Mouse (Mus musculus) hindbrain, embryonic 13.5 days (tissue): Measurements from ENCODE around the gene Jade2. TPM values are rescaled to one million over a fixed set of nuclear protein-coding genes. Genes with fewer than 3 reads are reported as not detected.
A peak's percentile ranks its signal among the peaks of the same experiment; 100 is the strongest.

ENCODE experiments used
- ATAC-seq: fragments of 200-750 bp; cut with Nextera tagmentation; 2 replicates; pipeline ENCODE4 v1.8.0; 2017; ENCODE audit warnings: moderate TSS enrichment; ENCODE audit not compliant: low FRiP score
- H3K27ac ChIP-seq: fragments of 300-500 bp; sonication (generic); 2 replicates; pipeline ENCODE4 v1.5.1; 2015; ENCODE audit warnings: inconsistent platforms, mild to moderate bottlenecking, moderate library complexity
- H3K27me3 ChIP-seq: fragments of 300-500 bp; sonication (generic); 2 replicates; pipeline ENCODE4 v1.6.1; 2015; ENCODE audit warnings: mild to moderate bottlenecking, inconsistent platforms
- H3K36me3 ChIP-seq: fragments of 300-500 bp; sonication (generic); 2 replicates; pipeline ENCODE4 v1.6.1; 2015; ENCODE audit warnings: mild to moderate bottlenecking, inconsistent platforms
- H3K4me1 ChIP-seq: fragments of 300-500 bp; sonication (generic); replicated peaks from 2 replicates; pipeline ENCODE4 v1.6.1; 2015; ENCODE audit warnings: inconsistent platforms
- H3K4me2 ChIP-seq: fragments of 300-500 bp; sonication (generic); 2 replicates; pipeline ENCODE4 v1.6.1; 2015; ENCODE audit warnings: inconsistent platforms, mild to moderate bottlenecking, moderate library complexity
- H3K4me3 ChIP-seq: fragments of 300-500 bp; sonication (generic); 2 replicates; pipeline ENCODE4 v1.5.1; 2015; ENCODE audit warnings: mild to moderate bottlenecking, inconsistent platforms
- H3K9ac ChIP-seq: fragments of 300-500 bp; sonication (generic); 2 replicates; pipeline ENCODE4 v1.6.1; 2015; ENCODE audit warnings: mild to moderate bottlenecking, inconsistent platforms
- H3K9me3 ChIP-seq: fragments of 300-500 bp; sonication (generic); 2 replicates; pipeline ENCODE4 v1.6.1; 2016; ENCODE audit warnings: inconsistent platforms
- WGBS: fragments of 180-500 bp; shearing (Covaris S2); methylation state at CpG from one replicate; pipeline ENCODE4 v1.1.7; 2015; 5-methylcytosine and 5-hydroxymethylcytosine counted together
- polyA plus RNA-seq: library from polyadenylated mRNA; unstranded; fragments of >200 nt; fragmentation: Nextera tagmentation; extraction: Ambion mirVana; gene quantifications from 2 replicates; pipeline ENCODE4 v1.2.1, GENCODE M21; 2015

Gene Jade2
- polyA plus RNA-seq, 1 experiment from 2014 or later, result 0.32 TPM

DNA sequence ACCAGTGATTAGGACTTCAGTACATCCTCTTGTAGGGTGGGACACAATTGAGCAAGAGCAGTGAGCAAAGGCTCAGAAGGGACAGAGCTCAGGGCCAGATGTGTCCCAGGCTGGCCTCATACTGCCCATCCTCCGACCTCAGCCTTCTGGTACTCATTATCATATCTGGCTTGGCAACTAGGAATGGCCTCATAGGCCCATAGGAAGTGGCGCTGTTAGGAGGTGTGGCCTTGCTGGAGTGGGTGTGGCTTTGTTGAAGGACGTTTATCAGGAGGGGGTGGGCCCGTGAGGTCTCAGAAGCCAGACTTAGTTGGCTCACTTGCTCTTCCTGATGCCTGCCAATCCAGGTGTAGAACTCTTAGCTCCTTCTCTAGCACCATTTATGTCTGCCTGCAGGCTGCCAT, 18.3 kb upstream of the Jade2 start:
- H3K27me3 ChIP-seq, result no peaks in the 10 kb centered on the region
- no peaks in the 10 kb centered on the region for H3K4me1 ChIP-seq
- ATAC-seq, result no peak
- no peak overlapping the region for H3K4me3 ChIP-seq
- H3K27ac ChIP-seq, result no peak overlapping the region
- no peaks in the 10 kb centered on the region for H3K36me3 ChIP-seq
- no peaks in the 10 kb centered on the region for H3K9me3 ChIP-seq
- 27% methylated on average over 4 of the region's 4 CpGs for WGBS
- no peak overlapping the region for H3K4me2 ChIP-seq
- no peak overlapping the region for H3K9ac ChIP-seq

DNA sequence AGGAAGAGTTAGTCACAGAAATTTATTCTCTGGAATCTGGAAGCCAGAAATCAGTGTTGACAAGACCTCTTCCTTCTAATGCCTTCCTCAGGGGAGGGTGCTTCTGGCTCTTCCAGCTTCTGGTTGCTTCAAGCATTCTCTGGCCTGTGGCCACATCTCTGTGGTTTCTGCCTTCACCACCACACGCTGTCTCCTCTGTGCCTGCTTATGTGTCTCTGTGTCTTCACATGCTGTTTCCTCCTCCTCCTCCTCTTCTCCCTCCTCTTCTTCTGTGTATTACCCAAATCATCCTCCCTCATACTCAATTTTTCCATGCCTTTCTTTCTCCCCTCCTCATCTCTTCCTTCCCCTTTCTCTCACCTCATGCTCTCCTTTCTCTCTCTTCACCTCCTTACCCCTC, 17.6 kb upstream of the Jade2 start:
- Histone ChIP-seq H3K27me3 (no peaks in the 10 kb centered on the region), H3K36me3 (no peaks in the 10 kb centered on the region), H3K4me3 (no peak overlapping the region), H3K9ac (no peak overlapping the region), H3K27ac (no peak overlapping the region), H3K4me2 (no peak overlapping the region), H3K9me3 (no peaks in the 10 kb centered on the region), H3K4me1 (no peaks in the 10 kb centered on the region)
- ATAC-seq, result no peak
- 84% methylated on average over 1 of the region's 1 CpGs for WGBS

DNA sequence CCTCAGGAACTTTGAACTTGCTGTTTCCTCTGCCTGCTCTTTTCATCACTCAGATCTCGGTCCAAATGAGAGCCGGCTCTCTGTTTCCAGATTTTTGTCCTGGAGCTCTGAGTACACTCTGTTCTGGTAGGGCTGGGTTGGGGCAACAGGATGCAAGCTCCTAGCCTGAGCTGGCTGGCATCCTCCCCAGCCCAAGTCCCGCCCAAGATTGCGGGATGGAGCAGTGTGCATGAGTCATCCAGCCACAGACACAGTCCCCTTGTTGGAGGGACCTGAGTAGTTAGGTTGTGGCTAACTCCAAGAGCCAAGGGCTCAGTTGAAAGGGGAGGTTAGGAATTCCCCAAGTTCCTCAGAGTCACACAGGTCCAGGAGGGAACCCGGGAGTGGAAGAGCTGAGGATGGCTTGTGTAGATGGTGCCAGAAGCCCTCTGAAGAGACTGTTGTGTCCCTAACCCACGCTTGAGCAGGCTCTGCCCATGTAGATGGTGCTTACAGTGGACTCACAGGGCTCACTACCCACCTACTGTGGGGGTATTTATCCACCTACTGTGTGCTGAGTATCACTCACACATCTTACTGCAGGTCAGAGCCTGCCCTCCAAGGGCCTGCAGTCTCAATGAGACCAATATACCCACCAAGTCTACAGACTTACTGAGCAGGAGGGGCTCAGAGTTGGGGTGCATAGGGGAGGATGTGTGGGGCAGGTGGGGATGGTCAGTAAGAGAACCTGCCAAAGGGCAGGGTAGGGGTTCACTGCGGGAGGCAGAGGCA, 17.0 kb upstream of the Jade2 start:
- Histone ChIP-seq H3K36me3 (no peaks in the 10 kb centered on the region), H3K4me1 (no peaks in the 10 kb centered on the region), H3K9me3 (no peaks in the 10 kb centered on the region), H3K27ac (no peak overlapping the region), H3K4me3 (no peak overlapping the region), H3K27me3 (no peaks in the 10 kb centered on the region), H3K9ac (no peak overlapping the region), H3K4me2 (no peak overlapping the region)
- WGBS, result 93% methylated on average over 7 of the region's 7 CpGs
- ATAC-seq, result no peak

DNA sequence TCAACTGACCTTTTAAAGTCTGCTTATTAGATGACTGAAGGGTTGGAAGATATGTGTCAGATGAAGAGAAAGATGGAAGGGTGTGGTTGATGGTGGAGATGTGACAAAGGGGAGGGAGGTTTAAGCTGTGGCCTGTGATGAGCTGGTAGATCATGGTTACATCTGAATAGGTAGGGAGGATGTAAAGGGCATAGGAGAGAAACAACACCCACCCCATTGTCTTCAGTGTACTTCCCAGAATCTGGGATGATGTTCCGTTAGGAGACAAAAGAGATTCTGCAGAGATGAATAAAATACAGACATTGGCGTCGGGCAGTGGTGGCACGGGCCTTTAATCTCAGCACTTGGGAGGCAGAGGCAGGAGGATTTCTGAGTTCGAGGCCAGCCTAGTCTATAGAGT, 15.7 kb upstream of the Jade2 start:
- no peak overlapping the region for H3K9ac ChIP-seq
- no peaks in the 10 kb centered on the region for H3K4me1 ChIP-seq
- H3K27me3 ChIP-seq, result no peaks in the 10 kb centered on the region
- no peak overlapping the region for H3K27ac ChIP-seq
- H3K36me3 ChIP-seq, result no peaks in the 10 kb centered on the region
- 92% methylated on average over 5 of the region's 5 CpGs for WGBS
- no peak overlapping the region for H3K4me2 ChIP-seq
- no peaks in the 10 kb centered on the region for H3K9me3 ChIP-seq
- ATAC-seq, result no peak
- H3K4me3 ChIP-seq, result no peak overlapping the region

DNA sequence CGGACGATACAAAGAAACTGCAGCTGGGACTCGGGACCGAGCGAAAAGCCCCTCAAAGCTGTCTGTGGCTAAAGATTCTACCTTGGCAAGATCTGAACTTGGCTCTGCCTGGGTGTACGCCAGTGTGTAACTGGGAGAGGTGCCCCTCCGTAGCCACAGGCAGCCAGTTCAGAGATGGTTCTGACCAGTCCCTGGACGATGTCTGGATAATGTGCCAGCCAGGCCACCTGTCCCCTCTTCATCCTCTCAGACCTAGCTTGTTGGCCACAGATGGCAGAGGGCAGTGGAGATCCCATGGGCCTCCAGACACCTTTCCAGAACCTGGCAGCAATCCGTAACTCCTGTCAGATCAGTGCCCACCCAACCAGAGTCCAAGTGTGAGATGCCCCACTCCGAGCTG, 9.8 kb upstream of the Jade2 start:
- 93% methylated on average over 10 of the region's 10 CpGs for WGBS
- no peak overlapping the region for H3K9ac ChIP-seq
- no peak for ATAC-seq

DNA sequence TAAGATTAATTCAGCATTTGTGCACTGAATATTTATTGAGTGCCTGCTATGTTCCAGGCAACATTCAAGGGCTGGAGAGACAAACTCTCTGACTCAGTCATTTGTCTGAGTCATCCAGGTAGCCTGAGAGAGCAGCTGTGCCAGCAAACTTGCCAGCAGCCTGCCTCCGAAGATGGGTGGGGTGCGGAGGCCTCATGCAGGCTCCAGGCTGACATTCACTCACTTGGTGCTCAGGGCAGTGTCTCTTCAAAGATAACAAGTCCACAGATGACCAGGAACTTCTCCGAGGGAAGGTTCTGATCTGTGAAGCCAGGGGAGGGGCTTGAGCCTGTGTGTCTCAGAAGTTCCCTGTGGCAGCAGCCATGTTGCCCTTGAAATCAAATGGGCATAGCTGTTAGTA, 8.6 kb upstream of the Jade2 start:
- peaks cover 2% of the 10 kb centered on the region; the same call in 1 of the 2 replicates for H3K27me3 ChIP-seq
- H3K36me3 ChIP-seq, result no peaks in the 10 kb centered on the region
- H3K4me2 ChIP-seq, result no peak overlapping the region
- ATAC-seq, result no peak
- no peak overlapping the region for H3K4me3 ChIP-seq
- no peak overlapping the region for H3K27ac ChIP-seq
- no peaks in the 10 kb centered on the region for H3K4me1 ChIP-seq
- H3K9ac ChIP-seq, result no peak overlapping the region
- 73% methylated on average over 3 of the region's 3 CpGs for WGBS
- no peaks in the 10 kb centered on the region for H3K9me3 ChIP-seq

More for the DNA sequence above, 9.8 kb upstream of the Jade2 start:
- H3K36me3 ChIP-seq, result no peaks in the 10 kb centered on the region
- no peaks in the 10 kb centered on the region for H3K9me3 ChIP-seq
- no peak overlapping the region for H3K4me2 ChIP-seq
- no peaks in the 10 kb centered on the region for H3K27me3 ChIP-seq
- H3K27ac ChIP-seq, result no peak overlapping the region
- no peaks in the 10 kb centered on the region for H3K4me1 ChIP-seq
- no peak overlapping the region for H3K4me3 ChIP-seq

DNA sequence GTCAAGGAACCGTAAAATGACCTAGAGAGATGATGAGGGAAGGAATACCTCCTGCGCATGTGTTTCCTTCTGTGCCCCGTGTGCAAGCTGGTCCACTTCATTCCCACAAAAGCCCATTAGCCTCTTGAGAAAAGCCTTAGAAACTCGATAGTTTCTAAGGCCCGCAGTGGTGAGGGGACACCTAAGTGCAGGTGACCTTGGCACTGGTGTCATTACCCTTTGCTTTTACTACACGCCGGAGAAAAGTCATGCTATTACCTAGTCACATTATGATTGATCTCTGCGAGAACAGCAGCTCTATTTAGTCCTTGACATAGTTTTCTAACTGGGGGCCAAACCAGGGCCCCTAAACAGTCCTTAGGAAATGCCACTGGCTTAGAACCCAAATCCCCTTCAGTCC, 3.2 kb upstream of the Jade2 start:
- no peaks in the 10 kb centered on the region for H3K9me3 ChIP-seq
- no peak overlapping the region for H3K4me3 ChIP-seq
- ATAC-seq, result no peak
- peaks cover 52% of the 10 kb centered on the region for H3K27me3 ChIP-seq
- no peaks in the 10 kb centered on the region for H3K36me3 ChIP-seq
- 89% methylated on average over 8 of the region's 8 CpGs for WGBS
- peaks cover 32% of the 10 kb centered on the region for H3K4me1 ChIP-seq
- no peak overlapping the region for H3K4me2 ChIP-seq
- no peak overlapping the region for H3K9ac ChIP-seq
- H3K27ac ChIP-seq, result no peak overlapping the region

DNA sequence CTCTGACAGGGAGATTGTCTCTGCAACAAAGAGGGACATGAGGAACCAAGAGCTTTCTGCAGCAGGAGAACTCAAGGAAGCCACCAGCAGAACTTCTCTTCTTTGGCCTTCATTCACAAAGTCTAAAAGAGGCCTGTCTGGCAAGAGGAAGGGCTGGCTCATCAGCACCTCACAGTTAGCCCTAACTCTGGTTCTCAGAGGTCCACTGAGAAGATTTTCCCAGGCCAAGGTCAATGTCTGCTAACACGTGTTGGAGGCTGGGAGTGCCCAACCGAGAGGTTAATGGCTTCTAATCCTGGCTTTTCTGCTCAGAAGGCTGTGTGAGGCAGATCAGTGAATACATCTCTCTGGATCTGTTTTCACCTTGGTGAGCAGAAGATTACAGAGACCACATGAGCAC, 2.1 kb upstream of the Jade2 start:
- Histone ChIP-seq H3K27ac (no peak overlapping the region), H3K4me1 (peaks cover 39% of the 10 kb centered on the region), H3K4me3 (no peak overlapping the region), H3K4me2 (no peak overlapping the region), H3K9me3 (no peaks in the 10 kb centered on the region), H3K9ac (no peak overlapping the region), H3K36me3 (no peaks in the 10 kb centered on the region), H3K27me3 (peaks cover 52% of the 10 kb centered on the region)
- no peak for ATAC-seq
- WGBS, result 43% methylated on average over 2 of the region's 2 CpGs

DNA sequence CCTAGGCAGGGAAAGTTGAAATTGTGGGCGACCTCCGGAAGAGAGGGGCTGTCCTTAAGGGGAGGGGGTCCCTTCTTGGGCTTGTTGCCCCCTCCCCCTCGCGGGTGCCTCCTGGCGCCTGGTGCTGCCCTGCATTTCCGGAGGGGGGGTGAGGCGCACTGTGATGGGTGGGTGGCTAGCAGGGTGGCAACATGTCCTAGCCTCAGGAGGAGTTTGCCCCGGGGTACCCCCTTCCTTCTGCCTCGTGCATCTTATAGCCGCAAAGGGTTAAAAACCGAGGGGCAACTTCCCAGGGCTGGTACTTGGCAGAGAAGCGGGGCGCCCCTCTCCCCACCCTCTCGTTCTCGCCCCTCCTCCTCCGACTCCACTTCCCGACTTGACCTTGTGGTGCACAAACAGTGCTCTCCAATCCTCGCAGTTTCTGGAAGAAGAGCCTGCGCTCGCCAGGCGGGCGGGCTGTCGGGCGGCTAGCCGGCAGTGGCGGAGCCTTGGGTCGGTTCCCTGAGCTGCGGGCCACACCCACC, 1.1 kb upstream of the Jade2 start:
- 0% methylated on average over 26 of the region's 28 CpGs for WGBS
- H3K4me3 ChIP-seq, result peak overlapping the region; percentile 67
- H3K27ac ChIP-seq, result no peak overlapping the region
- peak; percentile 27; the same call in 1 of the 2 replicates for ATAC-seq
- no peaks in the 10 kb centered on the region for H3K9me3 ChIP-seq
- peaks cover 52% of the 10 kb centered on the region for H3K27me3 ChIP-seq
- no peaks in the 10 kb centered on the region for H3K36me3 ChIP-seq
- peaks cover 39% of the 10 kb centered on the region for H3K4me1 ChIP-seq
- peak overlapping the region; percentile 100 for H3K4me2 ChIP-seq
- peak overlapping the region; percentile 84; the same call in 1 of the 2 replicates for H3K9ac ChIP-seq

DNA sequence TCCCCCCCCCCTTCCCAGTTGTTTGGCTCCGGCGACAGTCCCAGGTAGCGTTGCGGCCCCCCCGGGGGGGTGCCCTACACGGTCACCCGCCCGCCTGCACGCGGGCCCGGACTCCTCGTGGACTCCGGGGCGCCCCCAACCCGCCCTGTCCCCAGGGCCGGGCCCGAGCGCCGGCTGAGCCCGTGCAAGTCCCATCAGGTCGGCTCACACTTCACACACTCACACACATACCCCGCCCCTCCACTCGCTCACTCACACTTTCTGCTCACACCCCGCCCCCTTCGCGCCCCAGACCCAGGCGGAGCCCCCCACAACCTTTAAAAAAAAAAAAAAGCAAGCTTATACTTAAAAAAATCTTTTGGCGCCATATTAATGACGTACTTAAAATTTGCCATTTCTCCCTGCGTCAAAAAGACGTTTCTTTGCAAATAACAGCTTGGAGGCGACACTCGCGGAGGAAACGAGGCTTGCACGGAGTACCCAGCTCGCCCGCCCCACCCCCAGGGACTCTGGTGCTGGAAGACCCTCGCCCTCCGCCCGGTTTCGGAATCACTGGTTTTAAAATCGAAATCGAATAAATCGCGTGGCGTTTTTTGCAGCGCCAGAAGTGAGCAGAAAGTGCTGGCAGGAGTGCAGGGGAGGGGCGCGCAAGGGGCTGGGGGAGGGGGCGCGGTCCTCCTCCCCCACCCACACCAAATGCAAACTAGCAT, 520 bp upstream of the Jade2 start:
- peak overlapping the region; percentile 67 for H3K4me3 ChIP-seq
- H3K9ac ChIP-seq, result peak overlapping the region; percentile 84
- no peaks in the 10 kb centered on the region for H3K36me3 ChIP-seq
- H3K4me1 ChIP-seq, result peaks cover 42% of the 10 kb centered on the region
- ATAC-seq, result 0 out of 2 replicates have a peak, but pooled peaks have one; percentile 17
- peaks cover 52% of the 10 kb centered on the region for H3K27me3 ChIP-seq
- H3K27ac ChIP-seq, result no peak overlapping the region
- H3K4me2 ChIP-seq, result peak overlapping the region; percentile 100
- 2% methylated on average over 52 of the region's 52 CpGs for WGBS
- H3K9me3 ChIP-seq, result no peaks in the 10 kb centered on the region

DNA sequence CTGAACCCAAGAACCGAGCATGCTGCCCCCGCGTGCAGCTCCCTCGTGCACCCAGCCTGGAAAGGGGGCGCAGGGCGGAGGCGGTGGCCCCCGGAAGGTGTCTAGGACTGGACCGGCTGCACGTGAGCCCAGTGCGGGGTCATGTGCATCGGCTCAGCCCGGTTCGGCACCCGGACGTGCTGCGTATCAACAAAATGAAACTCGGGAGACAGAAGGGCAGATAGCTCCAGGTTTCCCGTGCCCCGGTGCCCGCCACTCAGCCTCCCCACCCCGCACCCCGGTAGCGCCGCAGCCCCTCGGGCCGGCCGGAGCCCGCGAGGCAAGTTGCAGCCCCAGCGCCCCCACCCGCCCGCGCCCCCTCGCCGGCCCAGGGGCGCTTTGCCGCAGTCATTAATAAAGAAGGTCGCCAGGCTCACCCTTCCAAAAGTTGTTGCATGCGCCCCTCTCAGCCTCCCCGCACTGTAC, 805 bp downstream of the Jade2 start:
- peak overlapping the region; percentile 84 for H3K9ac ChIP-seq
- peaks cover 52% of the 10 kb centered on the region for H3K27me3 ChIP-seq
- no peaks in the 10 kb centered on the region for H3K36me3 ChIP-seq
- H3K4me3 ChIP-seq, result peak overlapping the region; percentile 67
- peak overlapping the region; percentile 44; the same call in 1 of the 2 replicates for H3K27ac ChIP-seq
- under 1% methylated on average over 32 of the region's 41 CpGs for whole genome bisulfite sequencing
- peaks cover 47% of the 10 kb centered on the region for H3K4me1 ChIP-seq
- no peaks in the 10 kb centered on the region for H3K9me3 ChIP-seq
- peak overlapping the region; percentile 100 for H3K4me2 ChIP-seq
- no peak for ATAC-seq

DNA sequence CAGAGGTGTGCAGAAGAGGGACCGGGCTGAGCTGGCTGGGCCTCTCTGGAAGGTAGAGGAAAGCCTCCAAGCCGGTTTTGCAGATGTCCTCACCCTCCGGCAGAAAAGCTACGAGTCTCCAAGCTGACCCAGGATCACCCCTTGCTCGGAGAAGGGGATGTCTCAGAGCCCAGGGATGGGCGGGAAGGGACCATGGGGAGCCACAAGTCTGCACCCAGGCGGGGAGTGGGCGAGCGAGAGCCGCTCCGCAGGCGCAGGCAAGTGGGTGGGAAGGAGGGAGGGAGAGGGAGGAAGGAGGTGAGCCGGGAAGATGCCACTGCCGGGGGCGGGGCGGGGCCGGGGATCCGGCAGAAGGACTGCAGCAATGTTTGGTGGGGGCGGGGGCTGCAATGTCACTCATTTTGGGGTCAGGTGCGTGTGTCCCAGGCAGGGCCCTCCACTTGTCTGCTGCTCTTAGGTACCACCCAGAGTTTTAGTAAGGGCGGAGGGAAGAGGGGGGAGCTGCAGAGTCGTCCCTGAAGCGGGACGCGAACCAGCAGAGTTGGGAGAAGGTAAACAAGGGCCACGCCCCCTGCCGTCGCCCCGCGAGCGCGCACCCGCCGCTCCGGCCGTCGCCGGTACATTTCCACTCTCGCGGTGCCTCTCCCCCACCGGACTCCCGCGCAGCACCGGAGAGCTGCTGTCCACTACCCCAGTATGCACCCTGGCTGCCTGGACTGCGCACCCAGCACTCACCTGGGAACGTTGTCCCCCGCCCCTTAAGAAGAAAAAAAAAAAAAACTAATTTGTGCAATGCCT, 1.4 kb downstream of the Jade2 start:
- Histone ChIP-seq H3K27ac (peak overlapping the region; percentile 12; the same call in 1 of the 2 replicates), H3K9me3 (no peaks in the 10 kb centered on the region), H3K4me1 (peaks cover 47% of the 10 kb centered on the region), H3K27me3 (peaks cover 50% of the 10 kb centered on the region), H3K4me3 (peak overlapping the region; percentile 67), H3K4me2 (peak overlapping the region; percentile 100), H3K9ac (peak overlapping the region; percentile 84), H3K36me3 (no peaks in the 10 kb centered on the region)
- peak; percentile 70 for ATAC-seq
- 1% methylated on average over 44 of the region's 47 CpGs for WGBS
